Mouse (Mus musculus): ENCODE data around the gene Mpdu1. TPM values are rescaled to one million over a fixed set of nuclear protein-coding genes. Genes with fewer than 3 reads are reported as not detected.

The Mpdu1 gene
- polyA plus RNA-seq, 1 experiment: 42.5 TPM

GRCm38 (mm10) chr11:69687061-69687460, 24.6 kb upstream of the Mpdu1 start:
- TF ChIP-seq POLR2A (IDR thresholded peaks at IDR 0.05; ENCODE audit: control insufficient read depth, low read depth, low read length) (no peak), CTCF (IDR thresholded peaks at IDR 0.05; ENCODE audit: control insufficient read depth, insufficient read depth, insufficient replicate concordance, low read depth, low read length) (no peak)
- Histone ChIP-seq H3K27ac (ENCODE audit: control insufficient read depth, insufficient read depth, low read depth, low read length) (no peak overlapping the region), H3K36me3 (ENCODE audit: control insufficient read depth, insufficient read depth, low read length) (no peaks in the 10 kb centered on the region), H3K27me3 (ENCODE audit: control insufficient read depth, insufficient read depth, low read length) (no peaks in the 10 kb centered on the region), H3K4me1 (ENCODE audit: control insufficient read depth, insufficient read depth, low read length) (peaks cover 9% of the 10 kb centered on the region), H3K4me3 (ENCODE audit: control insufficient read depth, low read depth, low read length) (no peak overlapping the region)

- H3K27ac ChIP-seq (ENCODE audit: control insufficient read depth, insufficient read depth, low read depth, low read length): peak overlapping the region; percentile 96; the same call in 1 of the 2 replicates
- no peaks in the 10 kb centered on the region for H3K36me3 ChIP-seq (ENCODE audit: control insufficient read depth, insufficient read depth, low read length)
- H3K4me3 ChIP-seq (ENCODE audit: control insufficient read depth, low read depth, low read length): no peak overlapping the region
- peaks cover 9% of the 10 kb centered on the region for H3K4me1 ChIP-seq (ENCODE audit: control insufficient read depth, insufficient read depth, low read length)
- no peak for TF ChIP-seq POLR2A (IDR thresholded peaks at IDR 0.05; ENCODE audit: control insufficient read depth, low read depth, low read length)
- TF ChIP-seq CTCF (IDR thresholded peaks at IDR 0.05; ENCODE audit: control insufficient read depth, insufficient read depth, insufficient replicate concordance, low read depth, low read length): no peak
- no peaks in the 10 kb centered on the region for H3K27me3 ChIP-seq (ENCODE audit: control insufficient read depth, insufficient read depth, low read length)
Measured at GRCm38 (mm10) chr11:69686377-69686776, 23.9 kb upstream of the Mpdu1 start.

DNA sequence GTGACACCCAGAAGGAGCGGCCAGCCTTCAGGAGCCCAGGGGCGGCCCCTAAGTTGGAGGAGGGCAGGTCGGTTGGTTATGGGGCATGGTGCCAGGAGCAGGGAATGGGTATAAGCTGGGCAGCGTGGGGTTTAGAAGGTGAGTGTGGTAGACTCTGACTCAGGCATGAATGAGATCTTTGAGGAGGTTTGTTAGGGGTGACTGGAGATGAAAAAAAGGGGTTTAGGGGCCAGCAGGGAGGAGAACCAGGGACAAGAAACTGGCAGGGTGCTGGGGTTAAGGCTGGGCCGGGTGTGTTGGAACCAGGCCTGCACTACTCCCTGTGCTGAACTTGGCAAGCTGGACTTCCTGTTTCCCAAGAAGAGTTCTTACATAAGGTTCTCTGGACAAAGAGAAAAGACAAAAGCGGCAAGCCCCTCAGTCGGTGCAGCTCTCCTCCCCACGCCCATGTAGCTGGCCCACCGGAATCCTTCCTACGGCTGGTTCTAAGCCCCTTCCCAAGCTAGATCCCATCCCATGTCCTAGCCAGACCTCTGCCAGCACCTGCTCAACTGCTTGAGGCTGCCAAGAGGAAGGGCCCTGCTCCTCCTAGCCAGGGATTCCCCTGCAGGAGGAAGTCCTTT, 23.2 kb upstream of the Mpdu1 start, which contains the start of gene Tnfsf13:
Gene Tnfsf13 (minus strand): TSS at position 259 of the 623 bp plus-strand sequence.
- Histone ChIP-seq H3K27me3 (ENCODE audit: control insufficient read depth, insufficient read depth, low read length) (no peaks in the 10 kb centered on the region), H3K36me3 (ENCODE audit: control insufficient read depth, insufficient read depth, low read length) (no peaks in the 10 kb centered on the region), H3K4me3 (ENCODE audit: control insufficient read depth, low read depth, low read length) (no peak within 1 kb of the TSS), H3K4me1 (ENCODE audit: control insufficient read depth, insufficient read depth, low read length) (peaks cover 9% of the 10 kb centered on the region), H3K27ac (ENCODE audit: control insufficient read depth, insufficient read depth, low read depth, low read length) (peak within 1 kb of the TSS; percentile 96)
- TF ChIP-seq CTCF (IDR thresholded peaks at IDR 0.05; ENCODE audit: control insufficient read depth, insufficient read depth, insufficient replicate concordance, low read depth, low read length) (no peak), POLR2A (IDR thresholded peaks at IDR 0.05; ENCODE audit: control insufficient read depth, low read depth, low read length) (peak; percentile 42; the same call in 1 of the 2 replicates)

DNA sequence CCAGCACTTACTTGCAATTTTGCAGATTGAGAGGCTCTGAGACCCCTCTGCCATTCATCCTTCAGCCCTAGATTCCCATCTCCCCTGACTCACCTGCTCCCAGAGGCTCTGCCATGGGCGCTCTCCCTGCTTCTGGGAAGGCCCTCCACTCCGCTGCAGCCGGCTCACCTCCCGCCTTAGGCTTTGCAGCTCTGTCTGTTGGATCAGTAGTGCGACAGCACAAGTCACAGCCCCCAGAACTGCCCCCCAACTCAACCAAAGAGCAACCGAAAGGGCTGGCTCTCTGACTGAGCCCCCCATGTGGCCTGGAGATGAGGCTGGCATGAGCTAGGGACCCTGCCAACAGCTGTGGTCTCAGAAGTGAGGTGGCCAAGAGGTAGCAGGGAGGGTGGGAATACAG, 22.5 kb upstream of the Mpdu1 start:
- Histone ChIP-seq H3K4me1 (ENCODE audit: control insufficient read depth, insufficient read depth, low read length) (peaks cover 9% of the 10 kb centered on the region), H3K36me3 (ENCODE audit: control insufficient read depth, insufficient read depth, low read length) (no peaks in the 10 kb centered on the region), H3K4me3 (ENCODE audit: control insufficient read depth, low read depth, low read length) (no peak overlapping the region), H3K27me3 (ENCODE audit: control insufficient read depth, insufficient read depth, low read length) (no peaks in the 10 kb centered on the region), H3K27ac (ENCODE audit: control insufficient read depth, insufficient read depth, low read depth, low read length) (peak overlapping the region; percentile 75)
- no peak for TF ChIP-seq CTCF (IDR thresholded peaks at IDR 0.05; ENCODE audit: control insufficient read depth, insufficient read depth, insufficient replicate concordance, low read depth, low read length)
- no peak for TF ChIP-seq POLR2A (IDR thresholded peaks at IDR 0.05; ENCODE audit: control insufficient read depth, low read depth, low read length)

DNA sequence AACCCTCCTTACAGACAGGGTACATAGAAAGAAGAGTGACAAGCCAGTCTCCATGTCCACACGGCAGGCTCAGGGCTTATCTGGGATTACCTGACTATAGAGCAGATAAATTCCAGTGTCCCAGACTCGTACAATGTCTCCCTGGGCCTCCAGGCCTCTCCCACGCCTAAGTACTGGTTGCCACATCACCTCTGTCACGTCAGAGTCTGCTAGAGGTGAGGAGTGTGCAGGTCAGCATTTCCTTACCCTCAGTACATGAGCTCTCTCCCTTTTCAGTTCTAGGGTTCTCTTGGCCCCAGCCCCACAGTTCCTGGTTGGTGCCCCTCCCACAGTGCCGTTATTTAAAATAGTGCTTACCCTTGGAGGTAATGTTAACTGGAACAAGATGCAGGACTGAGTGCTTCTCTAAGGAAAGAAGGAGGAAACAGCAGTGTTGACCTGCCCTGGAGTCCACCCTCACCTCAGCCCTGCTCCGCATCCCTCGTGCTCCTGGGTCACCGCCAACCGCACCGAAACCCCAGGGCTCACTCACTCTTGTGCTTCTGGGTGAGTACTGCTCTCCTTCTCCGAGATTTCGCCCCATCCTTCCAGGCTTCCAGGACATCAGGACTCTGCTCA, 21.8 kb upstream of the Mpdu1 start:
- Histone ChIP-seq H3K4me1 (ENCODE audit: control insufficient read depth, insufficient read depth, low read length) (peaks cover 9% of the 10 kb centered on the region), H3K27me3 (ENCODE audit: control insufficient read depth, insufficient read depth, low read length) (no peaks in the 10 kb centered on the region), H3K4me3 (ENCODE audit: control insufficient read depth, low read depth, low read length) (no peak overlapping the region; the same call in 1 of the 2 replicates), H3K36me3 (ENCODE audit: control insufficient read depth, insufficient read depth, low read length) (no peaks in the 10 kb centered on the region), H3K27ac (ENCODE audit: control insufficient read depth, insufficient read depth, low read depth, low read length) (peak overlapping the region; percentile 62)
- TF ChIP-seq POLR2A (IDR thresholded peaks at IDR 0.05; ENCODE audit: control insufficient read depth, low read depth, low read length) (no peak), CTCF (IDR thresholded peaks at IDR 0.05; ENCODE audit: control insufficient read depth, insufficient read depth, insufficient replicate concordance, low read depth, low read length) (no peak)

DNA sequence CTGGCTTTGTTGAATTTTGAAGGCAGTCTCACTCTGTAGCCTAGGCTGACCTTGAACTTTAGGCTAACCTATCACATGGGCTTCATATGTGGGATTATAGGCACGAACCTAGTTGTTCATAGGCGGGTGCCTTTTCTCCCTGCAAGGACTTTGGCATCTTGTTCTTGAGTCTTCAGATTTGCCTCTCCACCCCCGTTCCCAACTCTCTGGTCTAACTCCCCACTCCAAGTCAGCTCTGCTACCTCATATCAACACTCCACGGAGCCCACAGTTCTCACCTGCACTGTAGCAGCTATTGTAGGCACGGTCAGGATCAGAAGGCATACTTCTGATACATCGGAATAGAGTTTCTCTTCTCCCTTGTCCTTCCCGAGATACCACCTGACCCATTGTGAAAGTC, 21.1 kb upstream of the Mpdu1 start:
- no peaks in the 10 kb centered on the region for H3K36me3 ChIP-seq (ENCODE audit: control insufficient read depth, insufficient read depth, low read length)
- peaks cover 9% of the 10 kb centered on the region for H3K4me1 ChIP-seq (ENCODE audit: control insufficient read depth, insufficient read depth, low read length)
- TF ChIP-seq POLR2A (IDR thresholded peaks at IDR 0.05; ENCODE audit: control insufficient read depth, low read depth, low read length) (no peak), CTCF (IDR thresholded peaks at IDR 0.05; ENCODE audit: control insufficient read depth, insufficient read depth, insufficient replicate concordance, low read depth, low read length) (no peak)
- no peak overlapping the region for H3K4me3 ChIP-seq (ENCODE audit: control insufficient read depth, low read depth, low read length)
- H3K27me3 ChIP-seq (ENCODE audit: control insufficient read depth, insufficient read depth, low read length): no peaks in the 10 kb centered on the region
- H3K27ac ChIP-seq (ENCODE audit: control insufficient read depth, insufficient read depth, low read depth, low read length): peak overlapping the region; percentile 59

- H3K36me3 ChIP-seq (ENCODE audit: control insufficient read depth, insufficient read depth, low read length): no peaks in the 10 kb centered on the region
- TF ChIP-seq CTCF (IDR thresholded peaks at IDR 0.05; ENCODE audit: control insufficient read depth, insufficient read depth, insufficient replicate concordance, low read depth, low read length): peak; percentile 81; the same call in 1 of the 2 replicates
- TF ChIP-seq POLR2A (IDR thresholded peaks at IDR 0.05; ENCODE audit: control insufficient read depth, low read depth, low read length): no peak
- H3K4me1 ChIP-seq (ENCODE audit: control insufficient read depth, insufficient read depth, low read length): peaks cover 9% of the 10 kb centered on the region
- H3K4me3 ChIP-seq (ENCODE audit: control insufficient read depth, low read depth, low read length): no peak overlapping the region
- peak overlapping the region; percentile 59 for H3K27ac ChIP-seq (ENCODE audit: control insufficient read depth, insufficient read depth, low read depth, low read length)
- no peaks in the 10 kb centered on the region for H3K27me3 ChIP-seq (ENCODE audit: control insufficient read depth, insufficient read depth, low read length)
Measured at GRCm38 (mm10) chr11:69682840-69683533, 20.5 kb upstream of the Mpdu1 start.

Measured in testis, adult 2 months (tissue).